Mouse (Mus musculus): ENCODE data around the gene Cenpt.
A peak's percentile ranks its signal among the peaks of the same experiment; 100 is the strongest.

Gene Cenpt

GRCm38 (mm10) chr8:105853178-105853577 lies at the start of gene Cenpt:
TSS of gene Cenpt (minus strand) at chr8:105853278.
- DNase-seq (ENCODE audit: low spot score in 2 of 2), result no peak

- peak in 1 of 2 experiments; percentile 39 for DNase-seq (ENCODE audit: low spot score in 2 of 2)
Observed at GRCm38 (mm10) chr8:105900941-105901616, 48.0 kb upstream of the Cenpt start.

- DNase-seq (ENCODE audit: low spot score in 2 of 2), result peak; percentile 93 to 94
Observed at GRCm38 (mm10) chr8:105900180-105900940, 47.3 kb upstream of the Cenpt start, which contains the start of gene Pskh1. TSS of gene Pskh1 (plus strand) at chr8:105900441.

GRCm38 (mm10) chr8:105897801-105898480 lies 44.9 kb upstream of the Cenpt start:
- no peak for DNase-seq (ENCODE audit: low spot score in 2 of 2)

GRCm38 (mm10) chr8:105893339-105893738 lies 40.3 kb upstream of the Cenpt start, which contains the start of gene Nrn1l:
TSS of gene Nrn1l (plus strand) at chr8:105893567.
- peak in 1 of 2 experiments; percentile 42 for DNase-seq (ENCODE audit: low spot score in 2 of 2)

- DNase-seq (ENCODE audit: low spot score in 2 of 2), result peak in 1 of 2 experiments; percentile 43
Observed at GRCm38 (mm10) chr8:105892432-105892831, 39.4 kb upstream of the Cenpt start.

- no peak for DNase-seq (ENCODE audit: low spot score in 2 of 2)
Observed at GRCm38 (mm10) chr8:105890870-105891269, 37.8 kb upstream of the Cenpt start.

- no peak for DNase-seq (ENCODE audit: low spot score in 2 of 2)
Observed at GRCm38 (mm10) chr8:105889756-105890465, 36.8 kb upstream of the Cenpt start.

- peak; percentile 90 to 95 for DNase-seq (ENCODE audit: low spot score in 2 of 2)
Observed at GRCm38 (mm10) chr8:105880754-105881520, 27.9 kb upstream of the Cenpt start, which contains the start of gene Edc4. TSS of gene Edc4 (plus strand) at chr8:105880881.

- DNase-seq (ENCODE audit: low spot score in 2 of 2), result no peak
Observed at GRCm38 (mm10) chr8:105874301-105874700, 21.2 kb upstream of the Cenpt start.

GRCm38 (mm10) chr8:105866364-105867029 lies 13.4 kb upstream of the Cenpt start:
- DNase-seq (ENCODE audit: low spot score in 2 of 2), result peak in 1 of 2 experiments; percentile 38

GRCm38 (mm10) chr8:105861951-105862350 lies 8.9 kb upstream of the Cenpt start:
- peak; percentile 35 to 53 for DNase-seq (ENCODE audit: low spot score in 2 of 2)

GRCm38 (mm10) chr8:105860143-105860981 lies 7.3 kb upstream of the Cenpt start, which contains the start of gene Nutf2:
TSS of gene Nutf2 (plus strand) at chr8:105860580.
- peak; percentile 87 to 90 for DNase-seq (ENCODE audit: low spot score in 2 of 2)

GRCm38 (mm10) chr8:105859314-105859713 lies 6.2 kb upstream of the Cenpt start:
- peak; percentile 22 to 42 for DNase-seq (ENCODE audit: low spot score in 2 of 2)

GRCm38 (mm10) chr8:105858495-105858894 lies 5.4 kb upstream of the Cenpt start:
- no peak for DNase-seq (ENCODE audit: low spot score in 2 of 2)

GRCm38 (mm10) chr8:105856168-105856835 lies 3.2 kb upstream of the Cenpt start:
- no peak for DNase-seq (ENCODE audit: low spot score in 2 of 2)

- peak; percentile 65 to 69 for DNase-seq (ENCODE audit: low spot score in 2 of 2)
Observed at GRCm38 (mm10) chr8:105855248-105856167, 2.4 kb upstream of the Cenpt start.

All from spleen, postnatal 10 days (tissue).